Mouse (Mus musculus): ENCODE results near the gene Gucy2d.

Gene Gucy2d

DNA sequence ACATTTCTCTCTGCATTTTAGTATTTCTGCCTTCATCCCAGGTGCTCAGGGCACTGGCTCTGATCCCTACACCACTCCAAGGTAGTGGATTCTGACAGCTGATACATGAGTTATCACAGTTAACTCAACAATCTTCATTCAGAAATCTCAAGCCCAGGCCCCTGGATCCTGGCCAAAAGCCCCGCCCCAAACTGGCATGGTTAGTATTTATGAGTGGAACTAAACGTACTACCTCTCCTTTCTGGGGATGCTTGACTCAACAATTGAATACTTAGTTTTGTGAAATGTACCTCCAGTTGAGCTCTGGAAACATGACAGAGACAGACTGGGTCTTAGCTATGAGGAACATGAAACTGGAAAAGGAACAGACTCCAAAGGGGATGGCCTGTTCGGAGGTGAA, 6.7 kb downstream of the Gucy2d start:
- no peak for DNase-seq (ENCODE audit: low read depth in 1 of 2, low spot score in 2 of 2)

DNA sequence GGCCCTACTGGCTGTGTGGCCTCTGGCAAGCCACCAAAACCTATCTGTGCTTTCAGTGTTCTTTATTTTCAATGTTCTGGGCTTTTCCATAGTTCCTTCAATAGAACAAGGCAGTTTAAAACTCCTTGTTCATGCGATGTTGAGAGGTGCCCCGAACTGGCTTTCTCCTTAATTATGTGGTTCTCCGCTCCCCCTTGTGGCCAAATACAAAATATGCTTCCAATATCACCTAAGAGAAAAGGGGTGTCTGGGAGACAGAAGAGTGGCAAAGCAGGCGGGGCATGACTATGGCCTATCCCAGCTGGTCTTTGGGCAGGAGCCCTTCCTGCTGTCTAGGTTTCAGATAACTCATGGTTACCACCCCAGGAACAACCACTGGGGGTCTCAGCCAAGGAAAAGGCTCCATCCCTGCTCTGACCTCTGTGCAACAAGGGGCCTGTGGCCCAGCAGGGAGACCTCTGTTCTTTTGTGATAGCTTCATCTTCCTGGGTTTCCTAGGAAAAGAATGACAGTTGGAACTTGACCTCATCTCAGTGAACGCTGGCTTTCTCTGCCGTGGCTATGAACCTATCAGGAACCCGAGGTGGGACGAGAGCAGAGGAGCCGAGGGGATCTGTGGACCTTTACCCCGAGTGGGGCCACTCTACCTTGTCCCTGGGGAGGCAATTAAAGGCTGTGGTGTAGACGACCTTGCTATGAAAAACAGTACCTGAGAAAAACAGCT, 7.5 kb downstream of the Gucy2d start:
- DNase-seq (ENCODE audit: low read depth in 1 of 2, low spot score in 2 of 2) = no peak

DNA sequence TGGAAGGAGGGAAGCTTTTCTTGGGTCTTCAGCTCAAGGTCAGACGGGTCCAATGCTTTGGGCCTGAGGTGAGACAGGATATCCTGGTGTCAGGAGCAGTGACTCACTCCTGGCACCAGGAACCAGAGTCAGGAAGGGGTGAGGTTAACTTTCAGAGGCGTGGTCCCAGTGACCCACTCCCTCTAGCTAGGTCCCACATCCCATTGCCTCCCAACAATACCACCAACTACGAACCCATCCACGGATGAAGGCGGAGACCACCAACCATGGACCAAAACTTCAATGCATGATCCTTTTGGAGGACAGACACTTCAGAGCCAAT, 8.1 kb downstream of the Gucy2d start:
- DNase-seq (ENCODE audit: low read depth in 1 of 2, low spot score in 2 of 2) = no peak

DNA sequence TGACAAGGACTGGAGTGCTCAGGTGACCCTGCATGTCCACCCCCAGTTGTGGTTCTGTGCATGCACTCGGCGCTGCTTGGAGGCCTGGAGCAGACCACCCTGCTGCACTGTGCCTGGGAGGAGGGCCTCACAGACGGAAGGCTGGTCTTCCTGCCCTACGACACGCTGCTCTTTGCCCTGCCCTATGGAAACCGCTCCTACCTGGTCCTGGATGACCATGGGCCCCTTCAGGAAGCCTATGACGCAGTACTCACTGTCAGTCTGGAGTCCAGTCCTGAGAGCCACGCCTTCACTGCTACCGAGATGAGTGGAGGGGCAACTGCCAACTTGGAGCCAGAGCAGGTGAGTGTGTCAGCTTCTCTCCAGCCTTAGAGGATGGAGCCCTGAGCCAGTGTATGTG, 9.5 kb downstream of the Gucy2d start:
- DNase-seq (ENCODE audit: low read depth in 1 of 2, low spot score in 2 of 2) = no peak

DNA sequence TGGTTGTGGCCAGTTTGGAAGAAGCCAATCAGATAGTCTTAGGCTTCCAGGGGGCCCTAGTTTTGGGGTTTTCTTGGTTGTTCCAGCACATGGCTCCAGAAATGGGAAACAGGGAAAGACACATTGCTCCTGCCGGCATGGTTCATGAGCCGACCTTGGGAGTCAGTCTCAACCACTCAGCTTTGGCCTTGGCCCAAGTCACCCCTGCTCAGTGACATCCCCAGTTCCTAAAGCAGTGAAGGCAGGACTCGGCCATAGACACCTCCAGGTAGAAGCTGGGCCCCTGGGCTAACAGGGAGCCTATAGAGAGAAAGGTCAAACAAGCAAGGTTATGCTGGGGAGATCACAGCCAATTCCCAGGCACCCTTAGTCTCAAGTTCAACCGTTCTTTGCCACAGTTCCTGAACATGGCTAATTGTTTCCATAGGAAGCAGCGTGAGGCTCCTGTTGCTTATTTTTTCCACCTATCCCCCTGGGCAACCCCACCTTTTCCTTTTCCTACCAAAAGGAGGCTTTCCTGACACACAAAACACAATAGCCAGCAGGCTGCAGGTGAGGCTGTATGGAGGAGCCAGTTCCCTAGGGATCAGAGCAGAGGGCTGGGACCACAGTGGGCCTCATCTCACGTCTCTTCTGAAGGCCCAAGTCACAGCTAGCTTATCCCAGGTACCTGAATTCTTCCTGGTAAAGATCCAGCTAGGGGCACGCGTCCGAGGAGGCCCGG, 14.3 kb downstream of the Gucy2d start:
- DNase-seq (ENCODE audit: low read depth in 1 of 2, low spot score in 2 of 2) = no peak

DNA sequence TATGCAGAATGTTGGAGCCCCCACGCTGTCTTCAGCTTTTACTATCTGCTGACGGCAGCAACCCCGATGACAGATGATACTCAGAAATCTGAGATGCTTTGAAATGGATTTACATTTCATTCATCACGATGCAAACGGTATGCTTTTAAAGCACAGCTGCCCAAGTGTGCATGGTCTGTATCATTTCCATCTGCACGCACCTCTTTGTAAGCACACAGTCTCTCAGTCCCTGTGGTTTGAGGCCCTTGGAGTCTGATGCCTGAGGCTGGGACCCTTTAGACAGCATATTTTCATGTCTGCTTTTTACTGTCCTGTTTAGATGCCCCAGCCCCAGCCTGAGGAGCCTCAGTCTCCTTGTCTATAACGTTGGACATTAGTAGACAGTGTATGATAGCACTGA, 20.1 kb downstream of the Gucy2d start:
- DNase-seq (ENCODE audit: low read depth in 1 of 2, low spot score in 2 of 2) = no peak

DNA sequence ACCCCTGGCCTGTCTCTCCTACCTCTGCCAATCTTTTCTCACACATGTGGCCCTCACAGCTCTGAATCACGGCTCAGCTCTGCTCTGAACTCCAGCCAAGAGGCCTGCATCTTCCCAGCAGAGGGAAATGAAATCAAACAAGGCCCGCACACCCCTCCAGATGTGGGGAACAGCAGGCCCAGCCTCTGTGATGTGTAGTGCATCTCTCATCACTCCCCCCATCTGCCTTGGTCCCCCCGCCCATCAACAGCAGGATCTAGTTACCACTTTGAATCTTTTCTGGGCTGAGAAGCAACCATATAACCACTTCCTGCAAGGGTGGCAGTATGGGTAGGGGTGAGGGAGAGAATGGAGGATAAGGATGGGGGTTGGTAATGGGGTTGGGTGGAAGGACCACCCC, 28.9 kb downstream of the Gucy2d start:
- no peak for DNase-seq (ENCODE audit: low read depth in 1 of 2, low spot score in 2 of 2)

DNA sequence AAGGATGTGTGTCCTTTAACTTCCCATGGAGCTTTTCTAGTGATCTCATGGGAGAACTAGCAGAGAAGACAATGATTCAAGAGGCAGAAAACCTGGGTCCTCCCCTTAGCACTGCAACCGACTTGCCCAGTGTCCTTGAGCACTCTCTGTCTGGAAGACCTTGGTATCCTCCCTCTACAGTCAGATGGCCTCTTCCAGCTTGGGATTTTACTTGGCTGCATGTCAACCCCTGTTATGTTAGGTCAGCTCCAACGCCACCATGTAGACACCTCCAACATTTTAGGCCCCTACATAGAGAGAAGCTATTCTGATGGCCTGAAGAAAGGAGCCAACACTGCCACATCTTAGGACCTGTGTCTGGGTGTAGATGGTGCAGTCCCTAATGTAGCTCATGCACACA, 32.3 kb downstream of the Gucy2d start:
- no peak for DNase-seq (ENCODE audit: low read depth in 1 of 2, low spot score in 2 of 2)

DNA sequence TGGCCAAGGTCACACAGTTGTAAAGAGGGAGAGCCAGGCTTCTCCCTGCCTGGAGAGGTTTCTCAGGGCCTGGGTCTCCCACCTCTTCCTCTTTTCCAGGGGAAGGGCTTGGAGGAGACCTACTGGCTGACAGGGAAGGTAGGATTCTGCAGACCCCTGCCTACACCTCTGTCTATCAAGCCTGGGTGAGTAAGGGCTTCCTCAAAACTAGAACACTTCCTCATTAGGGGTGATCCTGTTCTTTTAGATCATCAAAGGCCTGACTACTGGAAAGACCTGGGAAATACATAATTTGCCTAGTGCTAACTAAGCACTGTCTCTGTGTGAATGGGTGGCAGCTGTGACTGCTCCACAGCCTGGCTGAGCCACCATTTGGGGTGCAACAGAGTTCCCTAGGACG, 34.3 kb downstream of the Gucy2d start:
- DNase-seq (ENCODE audit: low read depth in 1 of 2, low spot score in 2 of 2) = no peak

DNA sequence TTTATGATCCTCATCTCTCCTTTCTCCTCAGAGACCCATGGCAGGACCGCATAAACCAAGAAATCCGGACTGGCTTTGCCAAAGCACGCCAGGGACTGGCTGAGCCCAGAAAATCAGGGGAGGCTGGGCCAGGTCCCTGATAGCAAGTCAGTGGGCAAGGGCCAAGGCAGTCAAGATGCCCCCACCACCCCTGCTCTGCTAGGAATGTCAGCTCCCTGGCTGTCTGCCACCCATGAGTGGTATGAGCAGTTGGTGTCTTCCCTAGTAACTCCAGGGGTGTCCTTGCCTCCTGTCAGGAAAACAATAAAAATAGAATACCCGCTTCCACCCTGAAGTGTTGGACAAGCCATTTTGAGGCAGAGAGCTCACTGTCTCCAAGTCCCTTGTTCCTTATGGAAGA, 36.9 kb downstream of the Gucy2d start:
- no peak for DNase-seq (ENCODE audit: low read depth in 1 of 2, low spot score in 2 of 2)

DNA sequence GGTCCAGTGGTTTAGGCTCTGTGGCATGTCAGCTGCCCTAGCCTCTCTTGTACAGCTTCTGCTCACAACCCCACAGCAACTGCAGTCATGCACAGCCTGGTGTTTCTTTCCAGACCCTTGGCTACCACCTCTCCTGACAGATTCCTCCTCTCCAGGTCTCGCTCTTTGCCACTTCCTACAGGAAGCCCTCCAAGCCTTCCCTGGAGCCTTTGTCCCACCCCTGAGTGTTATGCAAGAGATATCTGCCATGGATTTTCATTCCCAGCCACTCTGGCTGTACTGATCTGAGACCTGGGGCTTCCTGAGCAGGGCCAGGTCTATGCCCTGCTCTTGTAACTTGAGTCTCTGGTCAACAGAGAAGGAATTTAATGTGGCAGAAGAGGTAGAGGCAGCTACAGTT, 40.3 kb downstream of the Gucy2d start:
- no peak for DNase-seq (ENCODE audit: low read depth in 1 of 2, low spot score in 2 of 2)

DNA sequence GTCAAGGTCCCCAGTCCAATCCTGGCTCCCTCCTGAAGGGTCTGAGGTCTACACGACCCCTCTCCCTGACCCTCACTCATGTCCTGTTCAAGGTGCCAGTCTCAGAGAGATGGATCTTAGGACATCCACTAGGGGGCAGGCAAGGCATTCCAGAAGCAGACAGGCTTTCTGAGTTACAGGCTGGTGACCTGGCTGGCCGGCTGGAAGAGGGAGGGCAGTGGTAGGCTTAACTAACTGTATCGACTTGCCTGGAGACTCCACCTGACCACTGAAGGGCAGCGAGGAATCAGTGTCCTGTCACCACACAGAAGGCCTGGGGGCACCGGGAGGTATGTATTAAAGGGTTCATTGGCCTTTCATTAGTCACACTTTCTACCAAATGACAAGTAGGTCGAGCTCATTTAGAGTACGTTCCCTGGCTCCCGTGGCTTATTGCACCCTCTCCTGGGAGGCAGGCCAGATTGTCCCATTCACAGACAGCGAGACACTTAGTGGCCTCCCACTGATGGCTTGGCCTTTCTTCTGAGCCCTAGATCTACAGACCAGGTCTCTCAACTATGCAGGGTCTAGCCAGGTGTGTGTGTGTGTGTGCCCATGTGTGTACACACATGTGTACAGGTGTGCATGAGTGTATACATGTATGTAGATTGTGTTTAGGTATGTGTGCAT, 41.0 kb downstream of the Gucy2d start:
- DNase-seq (ENCODE audit: low read depth in 1 of 2, low spot score in 2 of 2) = peak; percentile 23 to 56

DNA sequence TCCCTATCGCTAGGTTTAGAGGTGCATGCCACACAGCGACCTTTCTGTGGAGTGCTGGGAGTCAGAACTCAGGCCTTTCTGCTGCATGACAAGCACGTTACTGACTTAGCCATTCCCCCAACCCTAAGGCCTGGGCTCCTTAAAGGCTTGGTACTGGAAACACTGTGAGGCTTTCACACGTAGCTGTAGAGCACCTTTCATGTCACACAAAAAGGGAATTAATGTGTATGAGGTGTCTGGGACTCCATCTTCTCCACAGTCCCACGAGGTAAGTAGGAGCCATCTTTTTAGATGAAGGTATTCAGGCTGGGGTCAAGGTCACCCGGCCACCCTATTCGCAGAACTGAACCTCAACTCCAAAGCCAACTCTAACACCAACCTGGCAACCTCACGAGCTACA, 41.6 kb downstream of the Gucy2d start:
- DNase-seq (ENCODE audit: low read depth in 1 of 2, low spot score in 2 of 2) = no peak

DNA sequence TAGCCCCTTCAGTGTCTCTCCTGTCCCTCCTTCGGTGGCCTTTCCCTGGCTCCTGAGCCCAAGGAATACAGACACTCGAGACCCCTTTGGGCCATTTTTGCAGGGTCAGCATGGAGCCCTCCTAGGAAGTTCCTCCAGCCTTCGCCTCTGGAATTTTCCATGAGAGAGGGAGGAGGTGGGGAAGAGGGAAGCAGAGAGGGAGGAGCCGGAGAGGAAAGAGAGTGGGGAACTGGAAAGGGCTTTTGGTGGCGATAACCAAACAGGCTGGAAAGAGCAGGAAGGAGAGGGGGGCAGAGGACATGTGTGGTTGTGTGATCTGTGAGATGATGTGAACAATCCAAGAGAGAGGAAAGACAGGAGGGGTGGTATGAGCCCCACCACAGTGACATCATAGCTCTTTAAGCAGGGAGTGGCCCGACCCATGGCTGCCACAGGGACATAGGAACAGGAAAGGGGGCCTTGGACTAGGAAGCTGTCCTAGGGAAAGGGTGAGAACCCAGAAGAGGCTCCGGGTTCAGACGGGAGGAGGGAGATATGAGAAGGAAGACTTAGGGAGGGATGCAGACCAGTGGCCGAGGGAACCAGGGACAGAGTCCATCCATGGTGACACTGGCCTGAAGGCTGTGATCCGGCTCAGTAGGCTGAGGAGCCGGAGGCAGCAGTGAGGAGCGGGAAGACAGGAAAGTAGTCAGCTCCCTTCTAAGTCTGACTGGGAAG, 42.5 kb downstream of the Gucy2d start:
- DNase-seq (ENCODE audit: low read depth in 1 of 2, low spot score in 2 of 2) = no peak

DNA sequence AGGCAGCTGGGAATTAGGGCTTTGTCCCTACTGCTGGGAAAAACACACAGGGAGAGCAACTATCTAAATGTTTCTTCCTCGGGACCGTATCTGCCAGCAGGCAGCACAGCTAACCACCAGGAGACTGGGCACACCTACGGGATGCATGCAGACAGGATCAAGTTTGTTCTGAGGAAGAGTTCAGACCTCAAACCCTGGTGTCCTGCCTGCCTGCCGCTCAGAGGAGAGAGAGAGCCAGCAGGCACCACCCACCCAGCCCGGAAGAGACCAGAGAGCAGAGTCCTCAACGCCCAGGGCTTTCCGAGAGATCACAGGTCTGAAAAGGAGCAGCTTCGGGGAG, 43.0 kb downstream of the Gucy2d start:
- DNase-seq (ENCODE audit: low read depth in 1 of 2, low spot score in 2 of 2) = no peak

DNA sequence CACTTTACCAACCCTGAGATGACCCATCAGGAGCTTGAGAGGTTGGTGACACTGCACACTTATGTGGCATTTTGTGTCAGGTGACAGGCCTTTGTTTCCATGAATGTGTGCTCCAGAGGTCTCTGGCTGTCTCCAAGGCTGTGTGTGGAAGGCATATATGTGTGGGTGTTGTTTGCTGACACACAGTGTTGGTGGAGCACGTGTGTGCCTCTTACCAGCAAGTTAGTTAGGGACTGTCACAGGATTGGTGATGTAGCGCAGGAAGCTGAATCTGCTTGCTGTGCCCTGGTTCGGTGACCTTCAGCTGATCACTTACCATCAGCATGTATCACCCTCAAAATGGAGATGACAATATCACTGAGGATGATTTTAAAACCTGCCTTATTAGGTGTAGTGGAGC, 44.7 kb downstream of the Gucy2d start:
- no peak for DNase-seq (ENCODE audit: low read depth in 1 of 2, low spot score in 2 of 2)

DNA sequence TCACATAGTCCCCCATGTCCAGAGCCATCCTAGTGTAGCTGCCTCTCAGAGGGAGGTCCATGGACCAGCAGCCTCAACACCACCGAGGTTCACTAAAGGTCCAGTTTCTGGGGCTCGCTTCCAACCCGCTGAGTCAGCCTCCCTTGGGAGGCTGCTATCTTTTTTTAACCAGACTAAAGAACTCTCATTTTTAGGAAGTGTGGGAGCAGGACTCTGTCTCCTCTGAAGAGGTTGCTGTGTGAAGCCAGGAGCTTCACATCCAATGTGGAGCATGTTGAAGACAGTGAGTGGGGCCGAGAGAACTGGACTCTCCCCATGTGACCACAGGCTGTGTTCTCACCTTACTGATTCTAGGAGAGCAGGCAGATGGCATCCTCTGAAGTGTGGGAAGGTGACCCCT, 45.3 kb downstream of the Gucy2d start:
- no peak for DNase-seq (ENCODE audit: low read depth in 1 of 2, low spot score in 2 of 2)

DNA sequence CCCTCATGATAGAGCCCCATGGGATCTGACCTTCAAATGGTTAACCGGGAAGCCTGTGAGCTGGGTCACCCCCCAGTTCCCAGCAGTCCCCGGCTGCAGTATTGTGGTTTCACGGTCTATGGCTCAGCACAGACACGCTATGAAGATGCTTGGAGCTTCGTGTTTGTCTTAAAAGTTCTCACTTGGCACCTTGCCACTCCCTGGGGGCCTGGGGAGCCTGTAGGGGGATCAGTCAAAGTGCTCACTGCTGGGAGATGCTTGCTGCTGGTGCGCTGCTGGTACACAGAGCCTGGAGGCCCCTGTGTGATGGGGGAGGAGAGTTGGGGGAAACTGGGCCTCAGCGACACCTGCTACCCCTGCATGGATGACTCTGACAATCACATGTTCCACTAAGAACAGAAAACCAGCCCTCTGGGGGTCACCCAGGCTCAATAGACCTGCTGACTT, 46.3 kb downstream of the Gucy2d start:
- no peak for DNase-seq (ENCODE audit: low read depth in 1 of 2, low spot score in 2 of 2)

DNA sequence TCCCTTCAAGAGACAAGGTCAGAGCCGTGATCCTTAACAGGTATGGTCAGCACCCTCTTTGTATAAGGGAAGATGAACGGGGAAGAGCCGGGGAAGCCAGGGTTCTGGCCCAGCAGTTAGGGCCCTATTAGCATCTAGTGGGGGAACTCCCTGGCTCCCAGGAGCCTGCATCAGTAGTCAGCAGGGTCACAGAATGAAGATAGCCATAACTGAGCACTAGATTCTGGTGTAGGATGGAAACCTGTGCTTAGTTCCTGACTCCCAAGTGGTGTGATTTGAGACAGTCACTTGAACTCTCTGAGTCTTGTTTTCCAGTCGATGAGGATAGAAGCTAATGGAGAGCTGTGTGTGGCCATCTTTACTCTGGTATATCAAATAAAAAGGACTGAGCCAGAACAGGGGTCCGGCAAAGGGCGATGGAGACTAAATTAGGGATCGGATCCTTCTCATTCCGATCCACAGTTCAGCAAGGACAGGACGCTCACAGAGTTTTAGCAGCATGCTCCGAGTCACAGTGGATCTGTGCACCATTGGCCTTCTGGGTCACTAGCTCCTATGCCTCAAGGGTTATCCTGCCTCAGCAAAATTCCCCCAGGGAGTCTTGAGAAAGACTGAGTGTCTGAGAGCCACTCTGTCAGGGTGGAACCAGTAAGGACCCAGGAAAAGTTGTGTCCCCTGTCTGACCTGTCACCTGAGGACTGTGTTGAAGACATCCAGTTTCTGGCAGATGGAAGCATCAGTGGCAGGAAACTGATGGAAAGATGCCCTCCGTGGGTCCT, 47.2 kb downstream of the Gucy2d start:
- no peak for DNase-seq (ENCODE audit: low read depth in 1 of 2, low spot score in 2 of 2)

DNA sequence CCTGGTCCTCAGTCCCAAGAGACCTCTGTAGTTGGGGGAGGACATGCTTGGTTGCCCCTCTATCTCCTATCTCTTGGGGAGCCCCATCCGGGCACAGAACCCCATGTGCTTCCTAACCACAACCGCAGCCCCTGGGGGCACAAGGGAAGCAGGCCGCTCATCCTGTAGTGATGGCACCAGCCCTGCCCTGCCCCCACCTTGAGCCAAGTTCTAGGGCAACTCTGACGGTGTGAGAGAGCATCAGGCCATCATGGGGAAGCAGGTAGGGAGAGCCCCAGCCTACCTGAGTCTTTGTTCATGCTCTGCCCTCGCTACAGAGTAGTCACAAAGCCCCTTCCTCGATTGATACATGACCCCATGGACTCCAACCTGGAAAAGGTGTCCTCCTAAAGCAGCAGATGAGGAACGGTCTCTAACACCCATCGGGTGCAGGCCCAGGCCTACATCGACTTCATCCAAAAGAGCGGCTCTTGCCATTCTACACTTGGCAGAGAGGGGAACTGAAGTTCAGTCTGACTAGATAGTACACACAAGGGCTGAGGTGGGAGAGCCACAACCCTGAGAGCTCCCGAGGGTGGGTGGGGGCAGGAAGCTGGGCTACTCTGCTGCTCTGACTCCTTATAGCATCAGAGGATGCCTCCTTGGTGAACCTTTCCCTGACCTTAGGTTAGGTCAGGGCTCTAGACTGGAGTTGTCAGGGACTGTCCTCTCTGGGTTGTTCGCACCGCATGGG, 48.3 kb downstream of the Gucy2d start:
- no peak for DNase-seq (ENCODE audit: low read depth in 1 of 2, low spot score in 2 of 2)

DNA sequence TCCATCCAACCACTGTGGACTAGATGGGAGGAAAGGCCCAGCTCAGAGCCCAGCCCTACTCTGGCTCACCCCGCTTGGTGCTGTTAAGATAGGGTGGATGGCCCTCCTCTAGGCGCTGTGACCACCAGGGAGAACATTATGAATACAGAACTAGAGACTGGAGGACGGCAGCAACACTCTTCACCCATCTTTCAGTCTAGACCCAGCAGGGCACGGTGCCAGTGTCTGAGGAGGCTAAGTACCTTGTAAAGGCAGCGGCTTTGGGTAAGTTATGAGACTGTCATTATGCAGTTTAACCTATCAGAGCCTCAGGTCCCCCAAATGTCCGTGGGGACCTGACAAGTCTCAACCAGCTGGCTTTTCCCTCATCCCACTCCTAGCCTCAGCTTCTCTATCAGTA, 48.9 kb downstream of the Gucy2d start, which contains the start of gene Lrrc32:
Gene Lrrc32, plus strand, starts transcription at position 153 of the 400 bp plus-strand sequence.
- DNase-seq (ENCODE audit: low read depth in 1 of 2, low spot score in 2 of 2) = no peak

Data from monocyte, adult 2 months (primary cell).